Mouse (Mus musculus) midbrain, embryonic 13.5 days (tissue): Measurements from ENCODE around the gene Slc41a2. TPM values are rescaled to one million over a fixed set of nuclear protein-coding genes. Genes with fewer than 3 reads are reported as not detected.
A peak's percentile ranks its signal among the peaks of the same experiment; 100 is the strongest.
"Not testable (repeated sequence)": the region's sequence is repeated elsewhere in the genome, so short reads cannot be mapped to it uniquely, and the experiment has no call there.

Experiments
- ATAC-seq: fragments of 200-750 bp; cut with Nextera tagmentation; 2 replicates; pipeline ENCODE4 v1.8.0; 2017; ENCODE audit warnings: mild to moderate bottlenecking, moderate TSS enrichment, moderate library complexity
- H3K27ac ChIP-seq: fragments of 300-500 bp; sonication (generic); 2 replicates; pipeline ENCODE4 v1.5.1; 2015; ENCODE audit warnings: inconsistent platforms, mild to moderate bottlenecking, moderate library complexity
- H3K27me3 ChIP-seq: fragments of 300-500 bp; sonication (generic); 2 replicates; pipeline ENCODE4 v1.6.1; 2015; ENCODE audit warnings: mild to moderate bottlenecking, inconsistent platforms
- H3K36me3 ChIP-seq: fragments of 300-500 bp; sonication (generic); 2 replicates; pipeline ENCODE4 v1.6.1; 2015; ENCODE audit warnings: mild to moderate bottlenecking, inconsistent platforms
- H3K4me1 ChIP-seq: fragments of 300-500 bp; sonication (generic); replicated peaks from 2 replicates; pipeline ENCODE4 v1.6.1; 2015; ENCODE audit warnings: inconsistent platforms
- H3K4me2 ChIP-seq: fragments of 300-500 bp; sonication (generic); replicated peaks from 2 replicates; pipeline ENCODE4 v1.6.1; 2015; ENCODE audit warnings: moderate library complexity, mild to moderate bottlenecking, inconsistent platforms
- H3K4me3 ChIP-seq: fragments of 300-500 bp; sonication (generic); replicated peaks from 2 replicates; pipeline ENCODE4 v1.5.1; 2015; ENCODE audit warnings: mild to moderate bottlenecking, inconsistent platforms
- H3K9ac ChIP-seq: fragments of 300-500 bp; sonication (generic); replicated peaks from 2 replicates; pipeline ENCODE4 v1.6.1; 2015; ENCODE audit warnings: mild to moderate bottlenecking, inconsistent platforms
- H3K9me3 ChIP-seq: fragments of 300-500 bp; sonication (generic); 2 replicates; pipeline ENCODE4 v1.6.1; 2016; ENCODE audit warnings: mild to moderate bottlenecking, inconsistent platforms
- WGBS: fragments of 180-500 bp; shearing (Covaris S2); methylation state at CpG from one replicate; pipeline ENCODE4 v1.1.7; 2015; 5-methylcytosine and 5-hydroxymethylcytosine counted together
- polyA plus RNA-seq: library from polyadenylated mRNA; unstranded; fragments of >200 nt; fragmentation: Nextera tagmentation; extraction: Ambion mirVana; gene quantifications from 2 replicates; pipeline ENCODE4 v1.2.1, GENCODE M21; 2015

The Slc41a2 gene
- 3.4 TPM in 2 replicates for polyA plus RNA-seq

- Histone ChIP-seq H3K9ac (peak within 1 kb of the TSS; percentile 84), H3K27me3 (peaks cover 41% of the 10 kb centered on the region), H3K27ac (peak within 1 kb of the TSS; percentile 82), H3K36me3 (no peaks in the 10 kb centered on the region), H3K9me3 (no peaks in the 10 kb centered on the region), H3K4me3 (peak within 1 kb of the TSS; percentile 69), H3K4me2 (peak within 1 kb of the TSS; percentile 86), H3K4me1 (peaks cover 8% of the 10 kb centered on the region; the same call in 1 of the 2 replicates)
- peak; percentile 93 for ATAC-seq
- under 1% methylated on average over 99 of the region's 102 CpGs for WGBS
Measured at GRCm38 (mm10) chr10:83337159-83337951, at the start of gene Slc41a2. Gene Slc41a2 (minus strand): TSS chr10:83337882.

- no peak overlapping the region for H3K4me3 ChIP-seq
- no peaks in the 10 kb centered on the region for H3K9me3 ChIP-seq
- H3K36me3 ChIP-seq, result peaks cover 19% of the 10 kb centered on the region
- H3K27me3 ChIP-seq, result no peaks in the 10 kb centered on the region
- no peak for ATAC-seq
- no peak overlapping the region for H3K9ac ChIP-seq
- H3K4me2 ChIP-seq, result no peak overlapping the region
- no peaks in the 10 kb centered on the region for H3K4me1 ChIP-seq
- WGBS, result 99% methylated on average over 7 of the region's 7 CpGs
- H3K27ac ChIP-seq, result no peak overlapping the region
Measured at GRCm38 (mm10) chr10:83385330-83385910, 47.7 kb upstream of the Slc41a2 start.

GRCm38 (mm10) chr10:83384456-83385215 lies 47.0 kb upstream of the Slc41a2 start:
- Histone ChIP-seq H3K9me3 (no peaks in the 10 kb centered on the region), H3K4me3 (no peak overlapping the region), H3K4me2 (no peak overlapping the region), H3K27me3 (no peaks in the 10 kb centered on the region), H3K27ac (no peak overlapping the region), H3K36me3 (peaks cover 22% of the 10 kb centered on the region), H3K4me1 (no peaks in the 10 kb centered on the region), H3K9ac (no peak overlapping the region)
- WGBS, result 94% methylated on average over 8 of the region's 8 CpGs
- ATAC-seq, result no peak

- Histone ChIP-seq H3K4me1 (no peaks in the 10 kb centered on the region), H3K27ac (no peak overlapping the region), H3K4me3 (no peak overlapping the region), H3K36me3 (peaks cover 27% of the 10 kb centered on the region), H3K27me3 (no peaks in the 10 kb centered on the region), H3K9ac (no peak overlapping the region), H3K9me3 (no peaks in the 10 kb centered on the region), H3K4me2 (no peak overlapping the region)
- no peak for ATAC-seq
- WGBS, result 94% methylated on average over 13 of the region's 13 CpGs
Measured at GRCm38 (mm10) chr10:83383863-83384262, 46.2 kb upstream of the Slc41a2 start.

GRCm38 (mm10) chr10:83382988-83383387 lies 45.3 kb upstream of the Slc41a2 start:
- WGBS, result 84% methylated on average over 2 of the region's 2 CpGs
- H3K27ac ChIP-seq, result no peak overlapping the region
- H3K4me3 ChIP-seq, result no peak overlapping the region
- H3K4me1 ChIP-seq, result no peaks in the 10 kb centered on the region
- H3K4me2 ChIP-seq, result no peak overlapping the region
- ATAC-seq, result no peak
- H3K9ac ChIP-seq, result no peak overlapping the region
- H3K9me3 ChIP-seq, result no peaks in the 10 kb centered on the region
- no peaks in the 10 kb centered on the region for H3K27me3 ChIP-seq
- H3K36me3 ChIP-seq, result peaks cover 27% of the 10 kb centered on the region

GRCm38 (mm10) chr10:83382528-83382927 lies 44.8 kb upstream of the Slc41a2 start:
- no peaks in the 10 kb centered on the region for H3K27me3 ChIP-seq
- H3K4me1 ChIP-seq, result no peaks in the 10 kb centered on the region
- 95% methylated on average over 4 of the region's 4 CpGs for WGBS
- H3K9ac ChIP-seq, result no peak overlapping the region
- no peak for ATAC-seq
- H3K4me3 ChIP-seq, result no peak overlapping the region
- no peaks in the 10 kb centered on the region for H3K9me3 ChIP-seq
- no peak overlapping the region for H3K27ac ChIP-seq
- no peak overlapping the region for H3K4me2 ChIP-seq
- peaks cover 27% of the 10 kb centered on the region for H3K36me3 ChIP-seq

- Histone ChIP-seq H3K27ac (no peak overlapping the region), H3K27me3 (no peaks in the 10 kb centered on the region), H3K4me3 (no peak overlapping the region), H3K4me1 (no peaks in the 10 kb centered on the region), H3K9ac (no peak overlapping the region), H3K36me3 (peaks cover 27% of the 10 kb centered on the region), H3K4me2 (no peak overlapping the region), H3K9me3 (no peaks in the 10 kb centered on the region)
- ATAC-seq, result no peak
- 97% methylated on average over 2 of the region's 2 CpGs for WGBS
Measured at GRCm38 (mm10) chr10:83380501-83380900, 42.8 kb upstream of the Slc41a2 start.

GRCm38 (mm10) chr10:83378083-83378833 lies 40.6 kb upstream of the Slc41a2 start:
- Histone ChIP-seq H3K4me1 (no peaks in the 10 kb centered on the region), H3K9me3 (no peaks in the 10 kb centered on the region), H3K27ac (no peak overlapping the region), H3K4me2 (no peak overlapping the region), H3K27me3 (no peaks in the 10 kb centered on the region), H3K9ac (no peak overlapping the region), H3K4me3 (no peak overlapping the region), H3K36me3 (peaks cover 30% of the 10 kb centered on the region)
- 87% methylated on average over 9 of the region's 9 CpGs for WGBS
- ATAC-seq, result no peak

GRCm38 (mm10) chr10:83376911-83377682 lies 39.4 kb upstream of the Slc41a2 start:
- ATAC-seq, result no peak
- 95% methylated on average over 8 of the region's 8 CpGs for WGBS
- no peak overlapping the region for H3K27ac ChIP-seq
- H3K27me3 ChIP-seq, result no peaks in the 10 kb centered on the region
- H3K9ac ChIP-seq, result no peak overlapping the region
- H3K4me2 ChIP-seq, result no peak overlapping the region
- no peak overlapping the region for H3K4me3 ChIP-seq
- H3K9me3 ChIP-seq, result no peaks in the 10 kb centered on the region
- no peaks in the 10 kb centered on the region for H3K4me1 ChIP-seq
- H3K36me3 ChIP-seq, result peaks cover 32% of the 10 kb centered on the region

- not testable (repeated sequence) for H3K9ac ChIP-seq, H3K27ac ChIP-seq, H3K4me3 ChIP-seq, H3K27me3 ChIP-seq, H3K4me1 ChIP-seq, ATAC-seq, H3K9me3 ChIP-seq, H3K4me2 ChIP-seq
- peaks cover 48% of the 10 kb centered on the region for H3K36me3 ChIP-seq
- 97% methylated on average over 5 of the region's 5 CpGs for WGBS
Measured at GRCm38 (mm10) chr10:83375458-83375857, 37.8 kb upstream of the Slc41a2 start.

GRCm38 (mm10) chr10:83374045-83374656 lies 36.5 kb upstream of the Slc41a2 start:
- no peak overlapping the region for H3K4me2 ChIP-seq
- no peaks in the 10 kb centered on the region for H3K9me3 ChIP-seq
- no peak for ATAC-seq
- no peak overlapping the region for H3K4me3 ChIP-seq
- no peak overlapping the region for H3K27ac ChIP-seq
- H3K4me1 ChIP-seq, result no peaks in the 10 kb centered on the region
- H3K27me3 ChIP-seq, result no peaks in the 10 kb centered on the region
- peaks cover 49% of the 10 kb centered on the region for H3K36me3 ChIP-seq
- H3K9ac ChIP-seq, result no peak overlapping the region
- WGBS, result 94% methylated on average over 3 of the region's 3 CpGs
